8 mouse cellular contexts compared by ENCODE assay signal in genomic region chr7:25626509-25627430, GRCm38 (mm10). TPM values are rescaled to one million over a fixed set of nuclear protein-coding genes. Genes with fewer than 3 reads are reported as not detected.
DNase-seq lines count a peak whose midpoint lies in the region; ATAC-seq lines count a peak whose summit lies in the region.

Gene B3gnt8, plus strand, starts transcription at chr7:25626654.

- DNase-seq in B cell, adult 2 months, result peak; percentile 43 to 52
- peak; percentile 32 for DNase-seq in R1 (ENCODE audit: low read depth, low spot score)
- DNase-seq in forebrain, embryonic 14.5 days (ENCODE audit: low spot score), result no peak
- DNase-seq in naive thymus-derived CD4-positive, alpha-beta T cell, adult 2 months (ENCODE audit: low read depth), result peak; percentile 27
- DNase-seq in yolk sac, embryonic 10.5 days (ENCODE audit: low spot score), result no peak
- DNase-seq in layer of hippocampus, adult 18-20 months (ENCODE audit: low spot score in 2 of 2), result no peak

- peak; percentile 27; the same call in 1 of the 2 replicates for ATAC-seq in forebrain, embryonic 14.5 days
- ATAC-seq in hindbrain, embryonic 12.5 days (ENCODE audit: low FRiP score), result peak; percentile 29; the same call in 1 of the 2 replicates
- ATAC-seq in liver, embryonic 12.5 days, result peak; percentile 53; the same call in 1 of the 2 replicates

- no peaks in the 10 kb centered on the region for H3K27me3 ChIP-seq in forebrain, embryonic 14.5 days (replicated peaks; ENCODE audit: control insufficient read depth, insufficient read depth, low read length)
- peaks cover 26% of the 10 kb centered on the region for H3K27me3 ChIP-seq in hindbrain, embryonic 12.5 days
- 0 out of 2 replicates have a peak, but pooled peaks cover 12% of the 10 kb centered on the region for H3K27me3 ChIP-seq in liver, embryonic 12.5 days (replicated peaks)

- H3K4me2 ChIP-seq in forebrain, embryonic 14.5 days (ENCODE audit: low read length), result peak within 1 kb of the TSS; percentile 36
- H3K4me2 ChIP-seq in hindbrain, embryonic 12.5 days (replicated peaks), result peak within 1 kb of the TSS; percentile 52
- H3K4me2 ChIP-seq in liver, embryonic 12.5 days, result peak within 1 kb of the TSS; percentile 88

- H3K4me3 ChIP-seq in forebrain, embryonic 14.5 days (ENCODE audit: low read depth, low read length), result no peak within 1 kb of the TSS; the same call in 1 of the 2 replicates
- H3K4me3 ChIP-seq in hindbrain, embryonic 12.5 days, result peak within 1 kb of the TSS; percentile 29
- peak within 1 kb of the TSS; percentile 56 for H3K4me3 ChIP-seq in liver, embryonic 12.5 days

- H3K9me3 ChIP-seq in forebrain, embryonic 14.5 days (replicated peaks; ENCODE audit: control insufficient read depth, low read length), result no peaks in the 10 kb centered on the region
- H3K9me3 ChIP-seq in hindbrain, embryonic 12.5 days (replicated peaks), result no peaks in the 10 kb centered on the region
- H3K9me3 ChIP-seq in liver, embryonic 12.5 days (replicated peaks), result no peaks in the 10 kb centered on the region

- peak within 1 kb of the TSS; percentile 25; the same call in 1 of the 2 replicates for H3K9ac ChIP-seq in forebrain, embryonic 14.5 days (ENCODE audit: low read length)
- peak within 1 kb of the TSS; percentile 51 for H3K9ac ChIP-seq in hindbrain, embryonic 12.5 days
- H3K9ac ChIP-seq in liver, embryonic 12.5 days, result peak within 1 kb of the TSS; percentile 69

- H3K4me1 ChIP-seq in forebrain, embryonic 14.5 days (ENCODE audit: control insufficient read depth, insufficient read depth, low read length), result no peaks in the 10 kb centered on the region; the same call in 1 of the 2 replicates
- peaks cover 13% of the 10 kb centered on the region for H3K4me1 ChIP-seq in hindbrain, embryonic 12.5 days
- H3K4me1 ChIP-seq in liver, embryonic 12.5 days, result peaks cover 30% of the 10 kb centered on the region

- WGBS in forebrain, embryonic 14.5 days, result 20% methylated on average over 29 of the region's 29 CpGs
- 19% methylated on average over 29 of the region's 29 CpGs for WGBS in hindbrain, embryonic 12.5 days
- 10% methylated on average over 29 of the region's 29 CpGs for WGBS in liver, embryonic 12.5 days (ENCODE audit: insufficient replicate concordance)

- no peak within 1 kb of the TSS for H3K27ac ChIP-seq in forebrain, embryonic 14.5 days (ENCODE audit: low read depth, low read length)
- H3K27ac ChIP-seq in hindbrain, embryonic 12.5 days, result no peak within 1 kb of the TSS
- H3K27ac ChIP-seq in liver, embryonic 12.5 days, result peak within 1 kb of the TSS; percentile 59

- H3K36me3 ChIP-seq in forebrain, embryonic 14.5 days (ENCODE audit: control insufficient read depth, insufficient read depth, low read length), result peaks cover 53% of the 10 kb centered on the region
- H3K36me3 ChIP-seq in hindbrain, embryonic 12.5 days, result peaks cover 50% of the 10 kb centered on the region
- peaks cover 59% of the 10 kb centered on the region for H3K36me3 ChIP-seq in liver, embryonic 12.5 days

RNA-seq across cellular contexts. Expression of gene B3gnt8, which starts in this region (rescaled TPM):
- 0.43 and 0.58 TPM in 2 replicates for polyA plus RNA-seq in forebrain, embryonic 14.5 days (2014; fragmentation: Nextera tagmentation; extraction: Ambion mirVana)
- 1.5 and 2.1 TPM in 2 replicates for polyA plus RNA-seq in hindbrain, embryonic 12.5 days (2016; fragmentation: Nextera tagmentation; extraction: Ambion mirVana)
- polyA plus RNA-seq in liver, embryonic 12.5 days (2016; fragmentation: Nextera tagmentation; extraction: Ambion mirVana), result 2.6 and 2.9 TPM in 2 replicates
- total RNA-seq in layer of hippocampus, adult 18-20 months (2021), result 1 to 10 TPM in 1 of 2 experiments, under 1 TPM in 1; 0.61 to 1.3 TPM

Comparison
In these comparisons a context has a peak if more than half of its experiments do, and no peak if none do; other contexts are left out.
1. Peak in ATAC-seq, H3K9ac ChIP-seq and H3K4me2 ChIP-seq in forebrain, embryonic 14.5 days; RNA of the gene not detected or under 1 TPM.
2. DNase-seq: peak in B cell, adult 2 months (2 of 2), R1 (single experiment) and naive thymus-derived CD4-positive, alpha-beta T cell, adult 2 months (single experiment); none in forebrain, embryonic 14.5 days (single experiment), yolk sac, embryonic 10.5 days (single experiment) and layer of hippocampus, adult 18-20 months (0 of 2).
3. H3K4me2 ChIP-seq: peak in every context shown above with its lines; median percentile 88 in liver, embryonic 12.5 days; 52 in hindbrain, embryonic 12.5 days; 36 in forebrain, embryonic 14.5 days.
4. Peak in every context shown above with its lines, with median percentiles within 50 percentile points of each other: ATAC-seq and H3K9ac ChIP-seq.